Mouse (Mus musculus) lung, embryonic 14.5 days (tissue): ENCODE data around the gene Mrpl2. TPM values are rescaled to one million over a fixed set of nuclear protein-coding genes. Genes with fewer than 3 reads are reported as not detected.

Experiments used
- ATAC-seq: fragments of 200-750 bp; cut with Nextera tagmentation; 2 replicates; pipeline ENCODE4 v1.8.0; 2017; ENCODE audit warnings: mild to moderate bottlenecking, moderate TSS enrichment, moderate library complexity; ENCODE audit not compliant: insufficient read depth
- DNase-seq: peaks from one replicate; pipeline ENCODE4 v3.0.0-alpha.2; 2015
- H3K27ac ChIP-seq: fragments of 300-500 bp; sonication (generic); 2 replicates; pipeline ENCODE4 v1.5.1; 2014; ENCODE audit warnings: low read depth, mild to moderate bottlenecking, moderate library complexity
- H3K27me3 ChIP-seq: fragments of 300-500 bp; sonication (generic); 2 replicates; pipeline ENCODE4 v1.6.1; 2014; ENCODE audit warnings: low read length, control low read depth; ENCODE audit not compliant: insufficient read depth
- H3K36me3 ChIP-seq: fragments of 300-500 bp; sonication (generic); 2 replicates; pipeline ENCODE4 v1.6.1; 2014; ENCODE audit warnings: control low read depth; ENCODE audit not compliant: insufficient read depth
- H3K4me1 ChIP-seq: fragments of 300-500 bp; sonication (generic); 2 replicates; pipeline ENCODE4 v1.6.1; 2014; ENCODE audit warnings: antibody characterized with exemption, control low read depth; ENCODE audit not compliant: insufficient read depth
- H3K4me2 ChIP-seq: fragments of 300-500 bp; sonication (generic); 2 replicates; pipeline ENCODE4 v1.6.1; 2014; ENCODE audit warnings: mild to moderate bottlenecking
- H3K4me3 ChIP-seq: fragments of 300-500 bp; sonication (generic); 2 replicates; pipeline ENCODE4 v1.5.1; 2014; ENCODE audit warnings: low read depth, low read length
- H3K9ac ChIP-seq: fragments of 300-500 bp; sonication (generic); 2 replicates; pipeline ENCODE4 v1.6.1; 2014
- H3K9me3 ChIP-seq: fragments of 300-500 bp; sonication (generic); 2 replicates; pipeline ENCODE4 v1.6.1; 2016; ENCODE audit warnings: low read depth, low read length, control low read depth
- CTCF ChIP-seq: IDR thresholded peaks from 2 replicates; pipeline ENCODE4 v1.5.1; 2016; ENCODE audit warnings: antibody characterized with exemption, low read depth
- WGBS: fragments of 180-500 bp; shearing (Covaris S2); extraction: QIAGEN DNeasy Blood & Tissue Kit; methylation state at CpG from one replicate; pipeline ENCODE4 v1.1.7; 2014; 5-methylcytosine and 5-hydroxymethylcytosine counted together
- polyA plus RNA-seq: library from polyadenylated mRNA; unstranded; fragments of >200 nt; fragmentation: Nextera tagmentation; extraction: Ambion mirVana; gene quantifications from 2 replicates; pipeline ENCODE4 v1.2.1, GENCODE M21; 2014

Gene Mrpl2
- polyA plus RNA-seq, 1 experiment from 2014 or later, result 113 TPM

DNA sequence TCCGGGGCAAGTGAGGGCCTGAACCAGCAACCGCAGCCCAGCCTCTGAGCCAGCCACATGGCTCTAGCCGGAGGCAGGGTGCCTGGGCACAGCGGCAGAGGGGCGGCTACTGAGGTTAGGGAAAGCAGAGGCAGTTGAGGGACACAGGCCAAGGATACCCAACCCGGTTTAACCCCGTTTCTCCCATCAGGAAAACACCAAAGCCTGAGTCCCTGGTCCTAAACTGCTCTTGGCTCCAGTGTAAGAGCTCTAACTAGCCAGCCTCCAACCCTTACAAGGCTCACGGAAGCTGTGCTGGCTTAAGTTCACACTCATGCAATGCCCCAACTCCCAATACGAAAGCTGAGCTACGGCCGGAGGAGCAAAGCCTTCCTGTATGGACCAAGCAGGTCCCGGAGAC, 21.4 kb upstream of the Mrpl2 start:
- H3K4me2 ChIP-seq, result peak overlapping the region; percentile 86
- H3K4me3 ChIP-seq, result peak overlapping the region; percentile 14
- H3K27ac ChIP-seq, result peak overlapping the region; percentile 79
- no peaks in the 10 kb centered on the region for H3K36me3 ChIP-seq
- H3K4me1 ChIP-seq, result peaks cover 66% of the 10 kb centered on the region
- H3K9me3 ChIP-seq, result no peaks in the 10 kb centered on the region
- peak; percentile 38 for DNase-seq
- H3K9ac ChIP-seq, result peak overlapping the region; percentile 38
- 45% methylated on average over 12 of the region's 12 CpGs for WGBS
- no peak for ATAC-seq
- TF ChIP-seq CTCF, result no peak
- no peaks in the 10 kb centered on the region for H3K27me3 ChIP-seq

DNA sequence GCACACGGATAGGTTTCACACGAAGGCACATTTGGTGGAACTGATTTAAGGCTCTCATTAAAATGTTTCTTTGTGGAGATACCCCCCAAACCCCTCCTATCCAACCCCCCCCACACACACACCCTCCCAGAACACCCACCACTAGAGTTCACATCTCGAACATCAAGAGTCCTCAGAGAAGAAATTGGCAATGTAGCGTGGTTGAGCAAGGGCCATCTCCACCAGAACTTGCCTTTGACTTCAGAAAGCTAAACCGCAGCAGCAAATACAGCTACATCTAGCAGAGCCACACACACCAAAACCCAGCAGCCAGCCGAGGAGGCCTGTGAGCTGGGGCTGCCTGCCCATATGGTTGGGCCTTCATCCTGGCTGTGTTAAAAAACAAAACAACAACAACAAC, 18.6 kb upstream of the Mrpl2 start:
- Histone ChIP-seq H3K9ac (peak overlapping the region; percentile 99), H3K4me2 (peak overlapping the region; percentile 86)
- no peak for ATAC-seq

DNA sequence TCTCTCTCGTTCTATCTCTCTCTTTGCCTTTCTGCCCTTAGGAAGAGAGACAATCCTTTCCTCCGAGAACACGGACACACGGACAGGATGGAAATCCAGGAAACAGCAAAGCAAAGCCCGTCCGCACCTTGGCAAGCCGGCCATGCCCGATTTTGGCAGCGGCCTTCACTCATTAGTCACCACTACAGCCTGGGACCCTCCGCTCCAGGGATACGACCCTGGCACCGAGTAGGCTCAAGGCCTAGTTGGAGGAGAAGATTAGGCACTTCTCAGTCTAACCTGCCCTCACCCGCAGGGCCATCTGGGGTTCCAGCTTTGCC, 17.6 kb upstream of the Mrpl2 start:
- TF ChIP-seq CTCF, result no peak
- WGBS, result under 1% methylated on average over 13 of the region's 13 CpGs

More for the DNA sequence above, 18.6 kb upstream of the Mrpl2 start:
- no peak for DNase-seq
- WGBS, result 25% methylated on average over 6 of the region's 6 CpGs
- H3K9me3 ChIP-seq, result no peaks in the 10 kb centered on the region
- TF ChIP-seq CTCF, result no peak
- H3K27me3 ChIP-seq, result no peaks in the 10 kb centered on the region
- H3K27ac ChIP-seq, result peak overlapping the region; percentile 25; the same call in 1 of the 2 replicates
- H3K36me3 ChIP-seq, result no peaks in the 10 kb centered on the region
- H3K4me1 ChIP-seq, result peaks cover 57% of the 10 kb centered on the region
- H3K4me3 ChIP-seq, result peak overlapping the region; percentile 96

DNA sequence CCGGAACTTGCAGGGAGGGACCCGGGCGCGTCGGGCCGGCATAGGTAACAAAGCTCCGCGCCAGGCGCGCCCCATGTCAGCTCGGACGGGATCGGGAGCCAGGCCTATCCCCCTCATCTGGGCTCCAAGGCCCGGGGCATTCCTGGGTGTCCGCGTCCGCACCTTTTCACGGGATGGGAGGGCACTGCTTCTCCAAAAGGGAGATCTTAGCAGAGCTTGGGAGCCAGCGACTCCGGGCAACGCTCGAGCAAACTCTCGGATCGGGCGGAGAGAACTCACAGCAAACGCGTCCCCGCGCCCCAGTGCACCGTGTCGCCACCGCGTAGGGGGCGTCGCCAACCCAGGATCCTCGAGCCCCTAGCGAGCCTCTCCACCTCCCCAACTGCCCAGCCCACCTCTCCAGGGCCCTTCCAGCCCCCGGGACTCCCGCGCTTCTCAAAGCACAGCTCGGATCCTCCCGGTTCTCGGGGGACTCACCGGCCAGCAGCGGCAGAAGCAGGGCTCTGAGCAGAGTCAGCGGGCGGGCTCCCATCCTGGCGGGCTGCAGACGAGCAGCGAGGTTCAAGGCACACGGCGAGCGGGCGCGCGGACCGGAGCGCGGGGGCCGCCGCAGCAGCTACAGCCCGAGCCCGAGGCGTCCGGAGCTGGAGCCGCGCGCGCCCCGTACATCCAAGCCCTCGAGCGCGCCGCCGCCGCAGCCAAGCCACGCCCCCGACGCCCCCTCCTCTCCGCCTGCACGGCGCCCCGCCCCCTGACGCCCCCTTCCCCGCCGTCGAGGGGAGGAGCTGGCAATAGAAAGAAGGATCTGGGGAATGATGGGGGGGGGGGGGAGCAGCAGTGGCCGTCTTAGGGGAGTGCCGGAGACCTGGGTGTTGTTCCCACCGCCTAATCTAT, 17.0 kb upstream of the Mrpl2 start, which contains the start of gene Ptk7:
Gene Ptk7, minus strand, starts transcription at position 714 of the 894 bp plus-strand sequence.
- ATAC-seq (peak; percentile 67), DNase-seq (peak; percentile 94)
- Histone ChIP-seq H3K9ac (peak within 1 kb of the TSS; percentile 99), H3K4me2 (peak within 1 kb of the TSS; percentile 86), H3K27ac (peak within 1 kb of the TSS; percentile 99), H3K4me1 (peaks cover 43% of the 10 kb centered on the region), H3K9me3 (no peaks in the 10 kb centered on the region), H3K4me3 (peak within 1 kb of the TSS; percentile 96), H3K27me3 (no peaks in the 10 kb centered on the region), H3K36me3 (peaks cover 4% of the 10 kb centered on the region; the same call in 1 of the 2 replicates)
- no peak for TF ChIP-seq CTCF
- under 1% methylated on average over 80 of the region's 90 CpGs for WGBS

More for the DNA sequence above, 17.6 kb upstream of the Mrpl2 start:
- peaks cover 48% of the 10 kb centered on the region for H3K4me1 ChIP-seq
- H3K9ac ChIP-seq, result peak overlapping the region; percentile 99
- H3K27ac ChIP-seq, result peak overlapping the region; percentile 99
- DNase-seq (peak; percentile 49), ATAC-seq (no peak)
- H3K4me2 ChIP-seq, result peak overlapping the region; percentile 86
- 0 out of 2 replicates have a peak, but pooled peaks cover 4% of the 10 kb centered on the region for H3K36me3 ChIP-seq
- no peaks in the 10 kb centered on the region for H3K9me3 ChIP-seq
- H3K27me3 ChIP-seq, result no peaks in the 10 kb centered on the region
- peak overlapping the region; percentile 96 for H3K4me3 ChIP-seq

DNA sequence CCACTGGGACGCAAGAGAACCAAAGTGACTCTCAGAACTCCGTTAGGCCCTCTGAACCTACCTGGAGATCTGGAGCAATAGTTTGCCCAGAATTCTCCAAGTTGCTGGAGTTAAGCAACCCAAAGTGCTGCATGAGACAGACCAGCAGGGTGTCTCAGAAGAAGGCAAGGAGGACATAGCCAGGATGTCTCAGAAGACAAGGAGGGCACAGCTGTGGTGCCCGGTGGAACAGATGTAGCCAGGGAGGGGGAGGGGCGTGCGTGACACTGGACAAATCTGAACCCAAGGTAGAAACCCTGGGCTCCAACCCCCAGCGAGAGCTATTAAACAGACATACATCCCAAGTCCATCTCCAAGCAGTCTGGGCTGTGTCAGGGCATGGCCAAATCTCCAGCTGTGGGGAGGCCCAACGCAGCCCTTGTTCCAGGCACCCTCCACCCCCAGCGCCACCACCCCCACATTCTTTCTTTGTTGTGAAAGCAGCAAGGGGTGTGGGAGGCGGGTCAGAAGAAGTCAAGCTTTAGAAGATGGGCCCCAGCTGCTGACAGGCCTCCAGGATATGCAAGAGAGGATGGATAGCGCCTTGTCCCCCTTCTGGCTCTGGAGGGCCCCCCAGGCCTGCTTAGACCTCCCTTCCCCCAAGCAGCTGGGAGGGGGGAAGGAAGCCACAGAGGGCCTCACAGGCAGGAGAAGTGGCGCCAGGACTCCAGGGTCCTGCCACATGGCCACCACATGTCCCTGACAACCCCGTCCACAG, 16.2 kb upstream of the Mrpl2 start:
- Histone ChIP-seq H3K4me3 (peak overlapping the region; percentile 96), H3K27me3 (no peaks in the 10 kb centered on the region), H3K4me1 (peaks cover 35% of the 10 kb centered on the region), H3K36me3 (peaks cover 4% of the 10 kb centered on the region; the same call in 1 of the 2 replicates), H3K9me3 (no peaks in the 10 kb centered on the region), H3K27ac (peak overlapping the region; percentile 99), H3K4me2 (peak overlapping the region; percentile 86), H3K9ac (peak overlapping the region; percentile 99)
- 6% methylated on average over 12 of the region's 12 CpGs for WGBS
- peak; percentile 95 for DNase-seq
- TF ChIP-seq CTCF, result peak; percentile 25
- peak; percentile 93 for ATAC-seq

DNA sequence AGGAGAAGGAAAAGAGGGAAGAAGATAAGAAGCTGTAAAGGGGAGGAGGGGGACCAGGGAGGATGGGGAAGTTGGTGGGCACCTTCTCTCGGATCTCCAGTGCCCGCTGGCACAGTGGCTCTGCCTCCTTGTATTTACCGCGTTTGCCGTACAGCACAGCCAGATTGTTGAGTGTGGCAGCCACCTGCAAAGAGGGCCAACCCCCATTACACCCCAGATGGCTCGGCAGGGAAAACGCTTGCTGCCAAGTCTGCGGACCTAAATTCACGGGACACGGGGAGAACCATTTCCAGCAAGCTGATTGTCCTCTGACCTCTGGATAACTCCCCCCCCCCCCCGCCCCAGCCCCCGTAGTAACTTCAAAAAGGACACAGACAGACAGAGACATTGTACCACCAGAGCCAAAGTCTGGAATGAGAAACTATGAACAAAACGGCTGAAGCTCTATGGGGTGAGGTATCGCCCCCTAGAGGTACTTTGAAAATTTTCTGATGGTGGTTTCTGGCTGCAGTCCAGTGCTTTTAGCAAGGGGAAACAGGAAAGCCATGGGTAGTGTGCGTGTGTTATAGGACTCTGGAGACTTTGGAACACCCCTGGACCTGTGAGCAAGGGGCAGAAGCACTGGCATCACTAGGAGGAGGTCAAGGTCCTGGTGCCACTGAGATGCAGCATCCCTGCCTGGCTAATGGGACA, 9.1 kb upstream of the Mrpl2 start:
- WGBS, result 13% methylated on average over 15 of the region's 15 CpGs

More for the DNA sequence above, 9.1 kb upstream of the Mrpl2 start:
- Histone ChIP-seq H3K4me3 (no peak overlapping the region), H3K27ac (no peak overlapping the region; the same call in 1 of the 2 replicates), H3K36me3 (peaks cover 26% of the 10 kb centered on the region; the same call in 1 of the 2 replicates), H3K4me2 (peak overlapping the region; percentile 44; the same call in 1 of the 2 replicates), H3K9ac (0 out of 2 replicates have a peak overlapping the region, but pooled peaks have one; percentile 11), H3K4me1 (no peaks in the 10 kb centered on the region), H3K9me3 (no peaks in the 10 kb centered on the region), H3K27me3 (no peaks in the 10 kb centered on the region)
- peak; percentile 45; the same call in 1 of the 2 replicates for ATAC-seq
- peak; percentile 96 for DNase-seq
- peak; percentile 78 for TF ChIP-seq CTCF
